Mouse (Mus musculus): ENCODE results near the gene Ceacam16. TPM values are rescaled to one million over a fixed set of nuclear protein-coding genes. Genes with fewer than 3 reads are reported as not detected.

The Ceacam16 gene
- polyA plus RNA-seq, 1 experiment from 2014 or later: not detected

GRCm38 (mm10) chr7:19820347-19821048 lies 40.6 kb downstream of the Ceacam16 start:
- no peak for ATAC-seq (ENCODE audit: insufficient number of reproducible peaks, insufficient read depth, low FRiP score, low read depth)
- WGBS: 69% methylated on average over 3 of the region's 3 CpGs
- no peaks in the 10 kb centered on the region for H3K36me3 ChIP-seq (ENCODE audit: control insufficient read depth, insufficient read depth, low read length)
- no peaks in the 10 kb centered on the region for H3K9me3 ChIP-seq (ENCODE audit: control insufficient read depth, low read length)
- no peak overlapping the region for H3K4me3 ChIP-seq (ENCODE audit: control insufficient read depth in 1 of 2, insufficient read depth in 1 of 2, low read depth in 1 of 2, low read length in 2 of 2)
- peaks cover 22% of the 10 kb centered on the region for H3K27me3 ChIP-seq (ENCODE audit: control insufficient read depth, insufficient read depth, low read length)
- H3K27ac ChIP-seq (replicated peaks in 1 of 2; ENCODE audit: control insufficient read depth in 1 of 2, insufficient read depth in 1 of 2, low read depth in 2 of 2, low read length in 2 of 2): no peak overlapping the region
- peaks cover 23 to 47% of the 10 kb centered on the region in 2 experiments for H3K4me1 ChIP-seq (ENCODE audit: control insufficient read depth in 2 of 2, insufficient read depth in 2 of 2, low read length in 2 of 2)
- no peak overlapping the region for H3K9ac ChIP-seq (ENCODE audit: low read length)
- no peak overlapping the region for H3K4me2 ChIP-seq (ENCODE audit: low read length)

GRCm38 (mm10) chr7:19818875-19819274 lies 42.2 kb downstream of the Ceacam16 start:
- H3K36me3 ChIP-seq (ENCODE audit: control insufficient read depth, insufficient read depth, low read length): no peaks in the 10 kb centered on the region
- WGBS: 83% methylated on average over 7 of the region's 7 CpGs
- H3K4me3 ChIP-seq (ENCODE audit: control insufficient read depth in 1 of 2, insufficient read depth in 1 of 2, low read depth in 1 of 2, low read length in 2 of 2): no peak overlapping the region
- no peak overlapping the region for H3K27ac ChIP-seq (replicated peaks in 1 of 2; ENCODE audit: control insufficient read depth in 1 of 2, insufficient read depth in 1 of 2, low read depth in 2 of 2, low read length in 2 of 2)
- H3K4me2 ChIP-seq (ENCODE audit: low read length): no peak overlapping the region
- H3K9me3 ChIP-seq (ENCODE audit: control insufficient read depth, low read length): no peaks in the 10 kb centered on the region
- peaks cover 18 to 37% of the 10 kb centered on the region in 2 experiments for H3K4me1 ChIP-seq (ENCODE audit: control insufficient read depth in 2 of 2, insufficient read depth in 2 of 2, low read length in 2 of 2)
- H3K9ac ChIP-seq (ENCODE audit: low read length): no peak overlapping the region
- peaks cover 18% of the 10 kb centered on the region for H3K27me3 ChIP-seq (ENCODE audit: control insufficient read depth, insufficient read depth, low read length)
- no peak for ATAC-seq (ENCODE audit: insufficient number of reproducible peaks, insufficient read depth, low FRiP score, low read depth)

DNA sequence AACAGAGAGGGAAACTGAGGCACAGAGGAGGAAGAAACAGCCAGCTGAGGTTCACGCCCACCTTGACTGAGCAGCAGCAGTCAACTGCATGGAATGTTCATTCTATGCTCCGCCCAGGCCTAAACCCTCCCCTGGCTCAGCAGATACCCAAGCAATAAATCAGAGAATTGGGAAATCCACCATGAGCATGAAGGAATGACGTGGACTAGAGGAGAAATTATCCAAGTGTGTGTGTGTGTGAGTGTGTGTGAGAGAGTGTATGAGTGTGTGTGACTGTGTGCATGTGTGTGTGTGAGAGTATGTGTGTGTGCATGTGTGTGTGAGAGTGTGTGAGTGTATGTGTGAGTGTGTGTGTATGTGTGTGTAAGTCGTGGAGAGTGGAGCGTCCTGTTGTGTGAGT lies 42.7 kb downstream of the Ceacam16 start:
- peaks cover 18% of the 10 kb centered on the region for H3K27me3 ChIP-seq (ENCODE audit: control insufficient read depth, insufficient read depth, low read length)
- 86% methylated on average over 5 of the region's 5 CpGs for WGBS

DNA sequence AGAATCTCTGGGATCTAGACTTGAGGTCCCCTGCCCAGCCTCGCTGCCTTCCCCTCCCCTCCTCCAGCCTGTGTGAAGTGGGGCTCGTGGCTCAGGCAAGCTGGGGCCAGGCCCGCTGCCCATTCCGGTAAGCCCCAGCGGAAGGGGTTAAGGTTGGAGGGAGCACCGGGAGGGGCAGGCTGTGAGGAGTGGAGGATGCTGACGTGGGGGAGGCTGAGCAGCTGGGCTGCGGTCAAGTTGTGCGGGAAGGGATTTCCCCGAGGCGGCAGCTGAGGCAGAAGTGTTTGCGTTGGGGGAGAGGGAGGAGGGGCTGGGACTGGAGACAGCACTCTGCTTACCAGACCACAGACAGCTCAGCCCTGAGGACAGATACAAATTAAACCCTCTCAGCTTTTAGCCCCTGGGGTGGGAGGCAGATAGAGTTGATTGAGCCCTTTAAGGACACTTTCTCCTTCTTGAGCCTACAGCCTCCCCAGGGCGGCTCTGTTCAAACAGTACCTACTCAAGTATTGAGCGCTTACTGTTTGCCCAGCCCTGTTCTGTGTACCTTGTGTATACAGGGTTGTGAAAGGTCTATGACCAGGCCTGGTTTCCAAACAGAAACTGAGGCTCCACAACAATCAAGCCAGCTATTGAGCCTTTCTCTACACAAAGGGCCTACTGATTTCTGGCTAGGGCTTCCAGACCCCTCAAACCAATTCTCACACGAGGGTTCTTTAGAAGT lies 43.6 kb downstream of the Ceacam16 start:
- Histone ChIP-seq H3K9me3 (ENCODE audit: control insufficient read depth, low read length) (no peaks in the 10 kb centered on the region), H3K4me1 (ENCODE audit: control insufficient read depth in 2 of 2, insufficient read depth in 2 of 2, low read length in 2 of 2) (peaks cover 9 to 26% of the 10 kb centered on the region in 2 experiments), H3K27ac (replicated peaks in 1 of 2; ENCODE audit: control insufficient read depth in 1 of 2, insufficient read depth in 1 of 2, low read depth in 2 of 2, low read length in 2 of 2) (peak overlapping the region in 1 of 2 experiments; percentile 10; a peak in 1 of 4 replicates), H3K9ac (ENCODE audit: low read length) (peak overlapping the region; percentile 68; the same call in 1 of the 2 replicates), H3K27me3 (ENCODE audit: control insufficient read depth, insufficient read depth, low read length) (peaks cover 17% of the 10 kb centered on the region), H3K4me2 (ENCODE audit: low read length) (peak overlapping the region; percentile 84), H3K36me3 (ENCODE audit: control insufficient read depth, insufficient read depth, low read length) (no peaks in the 10 kb centered on the region), H3K4me3 (ENCODE audit: control insufficient read depth in 1 of 2, insufficient read depth in 1 of 2, low read depth in 1 of 2, low read length in 2 of 2) (peak overlapping the region; percentile 2 to 46; a peak in 3 of 4 replicates)
- WGBS: 13% methylated on average over 15 of the region's 15 CpGs
- ATAC-seq (ENCODE audit: insufficient number of reproducible peaks, insufficient read depth, low FRiP score, low read depth): 0 out of 2 replicates have a peak, but pooled peaks have one; percentile 14

More for the DNA sequence above, 42.7 kb downstream of the Ceacam16 start:
- Histone ChIP-seq H3K4me3 (ENCODE audit: control insufficient read depth in 1 of 2, insufficient read depth in 1 of 2, low read depth in 1 of 2, low read length in 2 of 2) (no peak overlapping the region), H3K4me1 (ENCODE audit: control insufficient read depth in 2 of 2, insufficient read depth in 2 of 2, low read length in 2 of 2) (peaks cover 14 to 33% of the 10 kb centered on the region in 2 experiments), H3K9ac (ENCODE audit: low read length) (no peak overlapping the region), H3K36me3 (ENCODE audit: control insufficient read depth, insufficient read depth, low read length) (no peaks in the 10 kb centered on the region), H3K4me2 (ENCODE audit: low read length) (no peak overlapping the region), H3K9me3 (ENCODE audit: control insufficient read depth, low read length) (no peaks in the 10 kb centered on the region), H3K27ac (replicated peaks in 1 of 2; ENCODE audit: control insufficient read depth in 1 of 2, insufficient read depth in 1 of 2, low read depth in 2 of 2, low read length in 2 of 2) (no peak overlapping the region)
- ATAC-seq (ENCODE audit: insufficient number of reproducible peaks, insufficient read depth, low FRiP score, low read depth): no peak

DNA sequence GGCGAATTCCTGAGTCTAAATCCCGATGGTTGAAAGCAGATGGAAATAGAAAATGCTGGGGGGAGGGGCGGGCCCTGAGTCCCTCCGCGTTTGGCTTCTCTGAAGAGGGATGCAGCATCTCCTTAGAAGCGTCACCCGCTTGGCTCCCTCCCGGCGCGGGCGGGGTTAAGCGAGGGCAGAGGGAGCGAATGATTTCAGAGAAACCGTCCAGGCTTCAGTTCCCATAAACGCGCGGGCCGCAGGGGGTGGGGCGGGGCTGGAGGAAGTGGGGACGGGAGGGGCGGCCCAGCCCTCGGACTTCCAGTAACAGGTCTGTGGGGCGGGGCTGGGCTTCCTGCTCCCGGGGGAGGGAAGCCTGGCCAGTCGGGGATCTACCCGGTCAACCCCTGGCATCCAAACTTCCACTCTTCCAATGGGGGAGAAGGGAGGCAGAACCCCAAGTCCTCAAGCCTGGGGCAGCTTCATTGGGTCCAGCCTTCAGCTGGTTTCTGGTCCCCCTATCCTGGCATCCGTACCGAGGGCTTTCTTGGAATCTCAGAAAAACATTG lies 44.8 kb downstream of the Ceacam16 start:
- Histone ChIP-seq H3K4me2 (ENCODE audit: low read length) (peak overlapping the region; percentile 84), H3K4me3 (ENCODE audit: control insufficient read depth in 1 of 2, insufficient read depth in 1 of 2, low read depth in 1 of 2, low read length in 2 of 2) (peak overlapping the region; percentile 46 to 53), H3K27me3 (ENCODE audit: control insufficient read depth, insufficient read depth, low read length) (peaks cover 17% of the 10 kb centered on the region), H3K27ac (replicated peaks in 1 of 2; ENCODE audit: control insufficient read depth in 1 of 2, insufficient read depth in 1 of 2, low read depth in 2 of 2, low read length in 2 of 2) (peak overlapping the region; percentile 33 to 47; a peak in 1 of 4 replicates), H3K36me3 (ENCODE audit: control insufficient read depth, insufficient read depth, low read length) (no peaks in the 10 kb centered on the region), H3K9me3 (ENCODE audit: control insufficient read depth, low read length) (no peaks in the 10 kb centered on the region), H3K9ac (ENCODE audit: low read length) (peak overlapping the region; percentile 68), H3K4me1 (ENCODE audit: control insufficient read depth in 2 of 2, insufficient read depth in 2 of 2, low read length in 2 of 2) (peaks cover 9 to 20% of the 10 kb centered on the region in 2 experiments)
- under 1% methylated on average over 28 of the region's 28 CpGs for WGBS
- peak; percentile 60 for ATAC-seq (ENCODE audit: insufficient number of reproducible peaks, insufficient read depth, low FRiP score, low read depth)

DNA sequence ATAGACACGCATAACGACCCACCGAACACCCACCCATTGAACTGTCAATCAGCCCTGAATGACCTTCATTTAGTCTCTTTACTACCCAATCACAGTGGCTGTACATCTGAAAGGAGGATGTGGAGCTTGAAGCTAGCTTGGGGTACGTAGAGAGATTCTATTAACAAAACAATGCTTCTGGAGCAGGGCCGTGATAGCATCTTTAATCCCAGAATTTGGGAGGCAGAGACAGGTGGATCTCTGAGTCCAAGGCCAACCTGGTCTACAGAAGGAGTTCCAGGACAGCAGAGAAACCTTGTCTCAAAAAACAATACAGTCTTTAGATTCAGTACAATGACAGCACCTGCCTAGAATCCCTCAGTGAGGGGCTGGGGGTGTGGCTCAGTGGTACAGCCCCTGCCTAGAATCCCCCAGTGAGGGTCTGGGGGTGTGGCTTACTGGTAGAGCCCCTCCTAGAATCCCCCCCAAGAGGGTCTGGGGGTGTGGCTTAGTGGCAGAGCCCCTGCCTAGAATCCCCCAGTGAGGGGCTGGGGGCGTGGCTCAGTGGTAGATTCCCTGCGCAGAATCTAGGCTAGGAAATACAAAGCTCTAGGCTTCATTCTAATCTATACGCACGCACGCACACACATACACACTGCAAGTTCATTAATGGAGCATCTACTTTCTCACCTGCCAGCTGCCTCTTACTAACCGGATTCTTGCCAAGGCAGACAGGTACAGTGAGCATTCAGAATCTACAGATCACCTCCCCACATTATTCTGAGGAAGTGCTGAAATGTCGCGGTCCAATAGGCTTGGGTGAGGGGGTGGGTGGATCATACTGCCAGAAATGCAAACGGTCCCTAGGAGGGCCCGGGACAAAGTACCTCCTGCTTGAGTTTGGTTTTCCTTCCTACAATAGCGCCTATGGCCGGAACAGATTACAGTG lies 45.5 kb downstream of the Ceacam16 start:
- 30% methylated on average over 17 of the region's 17 CpGs for WGBS
- Histone ChIP-seq H3K27ac (replicated peaks in 1 of 2; ENCODE audit: control insufficient read depth in 1 of 2, insufficient read depth in 1 of 2, low read depth in 2 of 2, low read length in 2 of 2) (0 out of 4 replicates have a peak overlapping the region, but pooled peaks have one; percentile 14 to 33), H3K4me3 (ENCODE audit: control insufficient read depth in 1 of 2, insufficient read depth in 1 of 2, low read depth in 1 of 2, low read length in 2 of 2) (peak overlapping the region; percentile 46 to 53), H3K4me2 (ENCODE audit: low read length) (peak overlapping the region; percentile 84), H3K9me3 (ENCODE audit: control insufficient read depth, low read length) (no peaks in the 10 kb centered on the region), H3K36me3 (ENCODE audit: control insufficient read depth, insufficient read depth, low read length) (no peaks in the 10 kb centered on the region), H3K4me1 (ENCODE audit: control insufficient read depth in 2 of 2, insufficient read depth in 2 of 2, low read length in 2 of 2) (peaks cover 9 to 20% of the 10 kb centered on the region in 2 experiments), H3K9ac (ENCODE audit: low read length) (peak overlapping the region; percentile 68), H3K27me3 (ENCODE audit: control insufficient read depth, insufficient read depth, low read length) (peaks cover 22% of the 10 kb centered on the region)
- ATAC-seq (ENCODE audit: insufficient number of reproducible peaks, insufficient read depth, low FRiP score, low read depth): no peak
